Mouse (Mus musculus): ENCODE data around the gene Arhgap18.

The Arhgap18 gene

GRCm38 (mm10) chr10:26780581-26780980, 27.4 kb downstream of the Arhgap18 start:
- DNase-seq (ENCODE audit: low spot score), result no peak

- no peak for DNase-seq (ENCODE audit: low spot score)
These were observed 36.5 kb downstream of the Arhgap18 start for GRCm38 (mm10) chr10:26789680-26790079.

GRCm38 (mm10) chr10:26791810-26792209, 38.6 kb downstream of the Arhgap18 start:
- DNase-seq (ENCODE audit: low spot score), result no peak

- no peak for DNase-seq (ENCODE audit: low spot score)
These were observed 39.8 kb downstream of the Arhgap18 start for GRCm38 (mm10) chr10:26793013-26793412.

- no peak for DNase-seq (ENCODE audit: low spot score)
These were observed 43.4 kb downstream of the Arhgap18 start for GRCm38 (mm10) chr10:26796432-26797286.

- DNase-seq (ENCODE audit: low spot score), result no peak
These were observed 44.1 kb downstream of the Arhgap18 start for GRCm38 (mm10) chr10:26797287-26797672.

GRCm38 (mm10) chr10:26798752-26799411, 45.7 kb downstream of the Arhgap18 start:
- DNase-seq (ENCODE audit: low spot score), result no peak

GRCm38 (mm10) chr10:26799562-26800051, 46.4 kb downstream of the Arhgap18 start:
- DNase-seq (ENCODE audit: low spot score), result no peak

GRCm38 (mm10) chr10:26804351-26804983, 51.2 kb downstream of the Arhgap18 start:
- no peak for DNase-seq (ENCODE audit: low spot score)

- DNase-seq (ENCODE audit: low spot score), result no peak
These were observed 51.8 kb downstream of the Arhgap18 start for GRCm38 (mm10) chr10:26805007-26805406.

GRCm38 (mm10) chr10:26806092-26806491, 52.9 kb downstream of the Arhgap18 start:
- DNase-seq (ENCODE audit: low spot score), result no peak

- DNase-seq (ENCODE audit: low spot score), result no peak
These were observed 56.8 kb downstream of the Arhgap18 start for GRCm38 (mm10) chr10:26810059-26810458.

GRCm38 (mm10) chr10:26810810-26811209, 57.6 kb downstream of the Arhgap18 start:
- DNase-seq (ENCODE audit: low spot score), result no peak

- no peak for DNase-seq (ENCODE audit: low spot score)
These were observed 58.1 kb downstream of the Arhgap18 start for GRCm38 (mm10) chr10:26811342-26811741.

- DNase-seq (ENCODE audit: low spot score), result no peak
These were observed 62.4 kb downstream of the Arhgap18 start for GRCm38 (mm10) chr10:26815646-26816045.

- DNase-seq (ENCODE audit: low spot score), result no peak
These were observed 67.1 kb downstream of the Arhgap18 start for GRCm38 (mm10) chr10:26820326-26820725.

GRCm38 (mm10) chr10:26820936-26821335, 67.7 kb downstream of the Arhgap18 start:
- DNase-seq (ENCODE audit: low spot score), result no peak

GRCm38 (mm10) chr10:26823997-26824396, 70.8 kb downstream of the Arhgap18 start:
- DNase-seq (ENCODE audit: low spot score), result no peak

- DNase-seq (ENCODE audit: low spot score), result no peak
These were observed 72.1 kb downstream of the Arhgap18 start for GRCm38 (mm10) chr10:26825246-26825889.

GRCm38 (mm10) chr10:26827315-26827714, 74.1 kb downstream of the Arhgap18 start:
- no peak for DNase-seq (ENCODE audit: low spot score)

- DNase-seq (ENCODE audit: low spot score), result no peak
These were observed 75.4 kb downstream of the Arhgap18 start for GRCm38 (mm10) chr10:26828412-26829137.
